Mouse (Mus musculus): ENCODE data around the gene Srebf1. TPM values are rescaled to one million over a fixed set of nuclear protein-coding genes. Genes with fewer than 3 reads are reported as not detected.

The Srebf1 gene
- polyA plus RNA-seq, 1 experiment from 2014 or later: 68.7 TPM

GRCm38 (mm10) chr11:60208712-60209111, 13.7 kb downstream of the Srebf1 start:
- no peak for ATAC-seq (replicated peaks; ENCODE audit: low FRiP score)
- no peak for DNase-seq (ENCODE audit: low spot score)
- H3K4me1 ChIP-seq (replicated peaks; ENCODE audit: control insufficient read depth, insufficient read depth, low read length): peaks cover 43% of the 10 kb centered on the region

GRCm38 (mm10) chr11:60208201-60208600, 14.2 kb downstream of the Srebf1 start:
- peak overlapping the region; percentile 67 for H3K4me2 ChIP-seq (ENCODE audit: low read depth, low read length, severe bottlenecking)
- 64% methylated on average over 6 of the region's 6 CpGs for WGBS
- peaks cover 40% of the 10 kb centered on the region for H3K4me1 ChIP-seq (replicated peaks; ENCODE audit: control insufficient read depth, insufficient read depth, low read length)
- H3K36me3 ChIP-seq (ENCODE audit: control insufficient read depth, insufficient read depth, low read length): peaks cover 8% of the 10 kb centered on the region
- peak overlapping the region; percentile 37 for H3K4me3 ChIP-seq (ENCODE audit: low read depth, low read length)
- H3K9me3 ChIP-seq (ENCODE audit: control insufficient read depth, low read length): no peaks in the 10 kb centered on the region
- no peak for DNase-seq (ENCODE audit: low spot score)
- H3K27me3 ChIP-seq (ENCODE audit: control insufficient read depth, insufficient read depth, low read length): no peaks in the 10 kb centered on the region
- peak overlapping the region; percentile 52 for H3K9ac ChIP-seq (ENCODE audit: low read length)
- no peak for ATAC-seq (replicated peaks; ENCODE audit: low FRiP score)
- H3K27ac ChIP-seq (ENCODE audit: low read depth, low read length): peak overlapping the region; percentile 12; the same call in 1 of the 2 replicates

More at GRCm38 (mm10) chr11:60208712-60209111, 13.7 kb downstream of the Srebf1 start:
- Histone ChIP-seq H3K27me3 (ENCODE audit: control insufficient read depth, insufficient read depth, low read length) (no peaks in the 10 kb centered on the region), H3K4me3 (ENCODE audit: low read depth, low read length) (peak overlapping the region; percentile 37), H3K4me2 (ENCODE audit: low read depth, low read length, severe bottlenecking) (peak overlapping the region; percentile 67), H3K9ac (ENCODE audit: low read length) (peak overlapping the region; percentile 52), H3K9me3 (ENCODE audit: control insufficient read depth, low read length) (no peaks in the 10 kb centered on the region), H3K27ac (ENCODE audit: low read depth, low read length) (peak overlapping the region; percentile 73; the same call in 1 of the 2 replicates), H3K36me3 (ENCODE audit: control insufficient read depth, insufficient read depth, low read length) (peaks cover 6% of the 10 kb centered on the region)
- 54% methylated on average over 4 of the region's 4 CpGs for WGBS

GRCm38 (mm10) chr11:60206207-60206606, 16.2 kb downstream of the Srebf1 start:
- H3K27ac ChIP-seq (ENCODE audit: low read depth, low read length): no peak overlapping the region
- H3K36me3 ChIP-seq (ENCODE audit: control insufficient read depth, insufficient read depth, low read length): peaks cover 8% of the 10 kb centered on the region
- H3K4me3 ChIP-seq (ENCODE audit: low read depth, low read length): no peak overlapping the region
- no peak overlapping the region for H3K4me2 ChIP-seq (ENCODE audit: low read depth, low read length, severe bottlenecking)
- peaks cover 28% of the 10 kb centered on the region for H3K4me1 ChIP-seq (replicated peaks; ENCODE audit: control insufficient read depth, insufficient read depth, low read length)
- WGBS: 80% methylated on average over 5 of the region's 5 CpGs
- no peaks in the 10 kb centered on the region for H3K27me3 ChIP-seq (ENCODE audit: control insufficient read depth, insufficient read depth, low read length)
- ATAC-seq (replicated peaks; ENCODE audit: low FRiP score): no peak
- no peak for DNase-seq (ENCODE audit: low spot score)
- H3K9ac ChIP-seq (ENCODE audit: low read length): no peak overlapping the region
- no peaks in the 10 kb centered on the region for H3K9me3 ChIP-seq (ENCODE audit: control insufficient read depth, low read length)

GRCm38 (mm10) chr11:60205026-60205425, 17.4 kb downstream of the Srebf1 start:
- H3K4me1 ChIP-seq (replicated peaks; ENCODE audit: control insufficient read depth, insufficient read depth, low read length): peaks cover 21% of the 10 kb centered on the region
- H3K4me2 ChIP-seq (ENCODE audit: low read depth, low read length, severe bottlenecking): no peak overlapping the region
- no peaks in the 10 kb centered on the region for H3K27me3 ChIP-seq (ENCODE audit: control insufficient read depth, insufficient read depth, low read length)
- no peaks in the 10 kb centered on the region for H3K9me3 ChIP-seq (ENCODE audit: control insufficient read depth, low read length)
- DNase-seq (ENCODE audit: low spot score) (no peak), ATAC-seq (replicated peaks; ENCODE audit: low FRiP score) (no peak)
- no peak overlapping the region for H3K4me3 ChIP-seq (ENCODE audit: low read depth, low read length)
- no peak overlapping the region for H3K9ac ChIP-seq (ENCODE audit: low read length)
- H3K36me3 ChIP-seq (ENCODE audit: control insufficient read depth, insufficient read depth, low read length): peaks cover 8% of the 10 kb centered on the region
- H3K27ac ChIP-seq (ENCODE audit: low read depth, low read length): no peak overlapping the region
- 90% methylated on average over 11 of the region's 12 CpGs for WGBS

GRCm38 (mm10) chr11:60202710-60203638, 19.4 kb downstream of the Srebf1 start:
- Histone ChIP-seq H3K9me3 (ENCODE audit: control insufficient read depth, low read length) (no peaks in the 10 kb centered on the region), H3K36me3 (ENCODE audit: control insufficient read depth, insufficient read depth, low read length) (peaks cover 8% of the 10 kb centered on the region), H3K4me1 (replicated peaks; ENCODE audit: control insufficient read depth, insufficient read depth, low read length) (peaks cover 6% of the 10 kb centered on the region), H3K27ac (ENCODE audit: low read depth, low read length) (no peak overlapping the region), H3K9ac (ENCODE audit: low read length) (no peak overlapping the region), H3K4me2 (ENCODE audit: low read depth, low read length, severe bottlenecking) (no peak overlapping the region), H3K27me3 (ENCODE audit: control insufficient read depth, insufficient read depth, low read length) (no peaks in the 10 kb centered on the region), H3K4me3 (ENCODE audit: low read depth, low read length) (no peak overlapping the region)
- WGBS: 92% methylated on average over 25 of the region's 26 CpGs
- ATAC-seq (replicated peaks; ENCODE audit: low FRiP score) (no peak), DNase-seq (ENCODE audit: low spot score) (no peak)

GRCm38 (mm10) chr11:60200384-60200783, 22.0 kb downstream of the Srebf1 start:
- 91% methylated on average over 11 of the region's 11 CpGs for WGBS
- H3K9ac ChIP-seq (ENCODE audit: low read length): no peak overlapping the region
- no peaks in the 10 kb centered on the region for H3K4me1 ChIP-seq (replicated peaks; ENCODE audit: control insufficient read depth, insufficient read depth, low read length)
- H3K4me3 ChIP-seq (ENCODE audit: low read depth, low read length): no peak overlapping the region
- H3K27ac ChIP-seq (ENCODE audit: low read depth, low read length): 0 out of 2 replicates have a peak overlapping the region, but pooled peaks have one; percentile 8
- no peak for ATAC-seq (replicated peaks; ENCODE audit: low FRiP score)
- H3K27me3 ChIP-seq (ENCODE audit: control insufficient read depth, insufficient read depth, low read length): no peaks in the 10 kb centered on the region
- H3K4me2 ChIP-seq (ENCODE audit: low read depth, low read length, severe bottlenecking): no peak overlapping the region
- peaks cover 8% of the 10 kb centered on the region for H3K36me3 ChIP-seq (ENCODE audit: control insufficient read depth, insufficient read depth, low read length)
- DNase-seq (ENCODE audit: low spot score): no peak
- no peaks in the 10 kb centered on the region for H3K9me3 ChIP-seq (ENCODE audit: control insufficient read depth, low read length)

- Histone ChIP-seq H3K9me3 (ENCODE audit: control insufficient read depth, low read length) (peaks cover 3% of the 10 kb centered on the region; the same call in 1 of the 2 replicates), H3K4me2 (ENCODE audit: low read depth, low read length, severe bottlenecking) (no peak overlapping the region), H3K9ac (ENCODE audit: low read length) (no peak overlapping the region), H3K4me3 (ENCODE audit: low read depth, low read length) (no peak overlapping the region), H3K27me3 (ENCODE audit: control insufficient read depth, insufficient read depth, low read length) (no peaks in the 10 kb centered on the region), H3K36me3 (ENCODE audit: control insufficient read depth, insufficient read depth, low read length) (peaks cover 12% of the 10 kb centered on the region), H3K4me1 (replicated peaks; ENCODE audit: control insufficient read depth, insufficient read depth, low read length) (no peaks in the 10 kb centered on the region), H3K27ac (ENCODE audit: low read depth, low read length) (no peak overlapping the region)
- DNase-seq (ENCODE audit: low spot score) (peak; percentile 96), ATAC-seq (replicated peaks; ENCODE audit: low FRiP score) (peak; percentile 77)
- 19% methylated on average over 18 of the region's 18 CpGs for WGBS
These were observed 22.6 kb downstream of the Srebf1 start for GRCm38 (mm10) chr11:60199702-60200184.

DNA sequence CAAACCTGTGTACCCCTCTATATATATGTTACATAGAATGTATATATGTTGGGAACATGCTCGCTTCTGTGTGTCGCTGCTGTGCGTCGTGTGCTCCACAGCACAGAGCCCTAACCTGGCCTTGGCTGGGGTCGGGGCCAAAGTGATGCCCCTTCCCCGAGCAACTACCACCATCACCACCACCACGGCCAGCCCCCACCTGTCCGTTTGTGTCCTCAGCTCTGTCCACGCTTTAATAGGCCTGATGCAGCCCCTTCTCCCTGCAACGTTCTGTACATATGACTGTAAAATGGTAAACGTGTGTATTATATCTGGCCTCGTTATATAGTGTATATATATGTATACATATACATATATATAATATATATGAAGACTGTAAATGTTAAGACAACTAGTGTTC, 23.7 kb downstream of the Srebf1 start:
- peaks cover 14% of the 10 kb centered on the region for H3K36me3 ChIP-seq (ENCODE audit: control insufficient read depth, insufficient read depth, low read length)
- H3K9me3 ChIP-seq (ENCODE audit: control insufficient read depth, low read length): peaks cover 3% of the 10 kb centered on the region; the same call in 1 of the 2 replicates
- ATAC-seq (replicated peaks; ENCODE audit: low FRiP score) (no peak), DNase-seq (ENCODE audit: low spot score) (no peak)
- H3K4me3 ChIP-seq (ENCODE audit: low read depth, low read length): no peak overlapping the region
- H3K4me1 ChIP-seq (replicated peaks; ENCODE audit: control insufficient read depth, insufficient read depth, low read length): no peaks in the 10 kb centered on the region
- H3K27ac ChIP-seq (ENCODE audit: low read depth, low read length): no peak overlapping the region
- no peak overlapping the region for H3K9ac ChIP-seq (ENCODE audit: low read length)
- no peak overlapping the region for H3K4me2 ChIP-seq (ENCODE audit: low read depth, low read length, severe bottlenecking)
- H3K27me3 ChIP-seq (ENCODE audit: control insufficient read depth, insufficient read depth, low read length): no peaks in the 10 kb centered on the region
- WGBS: 94% methylated on average over 12 of the region's 12 CpGs
